Mouse (Mus musculus): Measurements from ENCODE around the gene Gm9195. TPM values are rescaled to one million over a fixed set of nuclear protein-coding genes. Genes with fewer than 3 reads are reported as not detected.

The Gm9195 gene
- total and polyA plus RNA-seq, 2 experiments from 2014 or later, result not detected

- Histone ChIP-seq H3K27ac (ENCODE audit: low read depth, low read length) (no peak overlapping the region), H3K9me3 (ENCODE audit: low read length) (no peaks in the 10 kb centered on the region), H3K27me3 (ENCODE audit: insufficient read depth, low read length) (no peaks in the 10 kb centered on the region), H3K9ac (no peak overlapping the region), H3K4me1 (ENCODE audit: insufficient read depth) (no peaks in the 10 kb centered on the region), H3K4me2 (ENCODE audit: low read depth) (no peak overlapping the region), H3K4me3 (ENCODE audit: low read depth, low read length) (no peak overlapping the region), H3K36me3 (ENCODE audit: insufficient read depth) (no peaks in the 10 kb centered on the region)
- TF ChIP-seq CTCF (IDR thresholded peaks at IDR 0.05; ENCODE audit: low read depth), result no peak
- DNase-seq (no peak), ATAC-seq (no peak)
- 86% methylated on average over 11 of the region's 11 CpGs for WGBS
These were observed 48.7 kb downstream of the Gm9195 start for GRCm38 (mm10) chr14:72442936-72443335.

- Histone ChIP-seq H3K4me3 (ENCODE audit: low read depth, low read length) (no peak overlapping the region), H3K36me3 (ENCODE audit: insufficient read depth) (no peaks in the 10 kb centered on the region), H3K4me2 (ENCODE audit: low read depth) (no peak overlapping the region), H3K27ac (ENCODE audit: low read depth, low read length) (no peak overlapping the region), H3K9ac (no peak overlapping the region), H3K27me3 (ENCODE audit: insufficient read depth, low read length) (no peaks in the 10 kb centered on the region), H3K4me1 (ENCODE audit: insufficient read depth) (no peaks in the 10 kb centered on the region), H3K9me3 (ENCODE audit: low read length) (no peaks in the 10 kb centered on the region)
- WGBS, result 93% methylated on average over 7 of the region's 7 CpGs
- no peak for DNase-seq
- TF ChIP-seq CTCF (IDR thresholded peaks at IDR 0.05; ENCODE audit: low read depth), result no peak
- no peak for ATAC-seq
These were observed 50.7 kb downstream of the Gm9195 start for GRCm38 (mm10) chr14:72440929-72441328.

GRCm38 (mm10) chr14:72440436-72440835 lies 51.2 kb downstream of the Gm9195 start:
- H3K9ac ChIP-seq, result no peak overlapping the region
- H3K27me3 ChIP-seq (ENCODE audit: insufficient read depth, low read length), result no peaks in the 10 kb centered on the region
- H3K9me3 ChIP-seq (ENCODE audit: low read length), result no peaks in the 10 kb centered on the region
- TF ChIP-seq CTCF (IDR thresholded peaks at IDR 0.05; ENCODE audit: low read depth), result no peak
- no peak overlapping the region for H3K4me3 ChIP-seq (ENCODE audit: low read depth, low read length)
- no peak for DNase-seq
- H3K27ac ChIP-seq (ENCODE audit: low read depth, low read length), result no peak overlapping the region
- no peaks in the 10 kb centered on the region for H3K36me3 ChIP-seq (ENCODE audit: insufficient read depth)
- 84% methylated on average over 6 of the region's 6 CpGs for WGBS
- no peak overlapping the region for H3K4me2 ChIP-seq (ENCODE audit: low read depth)
- H3K4me1 ChIP-seq (ENCODE audit: insufficient read depth), result no peaks in the 10 kb centered on the region
- ATAC-seq, result no peak

GRCm38 (mm10) chr14:72438976-72439375 lies 52.7 kb downstream of the Gm9195 start:
- TF ChIP-seq CTCF (IDR thresholded peaks at IDR 0.05; ENCODE audit: low read depth), result no peak
- no peak for DNase-seq
- ATAC-seq, result no peak
- no peak overlapping the region for H3K4me3 ChIP-seq (ENCODE audit: low read depth, low read length)
- no peaks in the 10 kb centered on the region for H3K4me1 ChIP-seq (ENCODE audit: insufficient read depth)
- no peaks in the 10 kb centered on the region for H3K36me3 ChIP-seq (ENCODE audit: insufficient read depth)
- WGBS, result 70% methylated on average over 1 of the region's 1 CpGs
- no peak overlapping the region for H3K27ac ChIP-seq (ENCODE audit: low read depth, low read length)
- no peak overlapping the region for H3K9ac ChIP-seq
- H3K27me3 ChIP-seq (ENCODE audit: insufficient read depth, low read length), result no peaks in the 10 kb centered on the region
- H3K9me3 ChIP-seq (ENCODE audit: low read length), result no peaks in the 10 kb centered on the region
- H3K4me2 ChIP-seq (ENCODE audit: low read depth), result no peak overlapping the region

GRCm38 (mm10) chr14:72389696-72390095 lies 101.9 kb downstream of the Gm9195 start:
- Histone ChIP-seq H3K4me3 (ENCODE audit: low read depth, low read length) (no peak overlapping the region), H3K4me2 (ENCODE audit: low read depth) (no peak overlapping the region), H3K4me1 (ENCODE audit: insufficient read depth) (no peaks in the 10 kb centered on the region), H3K27ac (ENCODE audit: low read depth, low read length) (no peak overlapping the region), H3K36me3 (ENCODE audit: insufficient read depth) (no peaks in the 10 kb centered on the region), H3K27me3 (ENCODE audit: insufficient read depth, low read length) (no peaks in the 10 kb centered on the region), H3K9me3 (ENCODE audit: low read length) (no peaks in the 10 kb centered on the region), H3K9ac (no peak overlapping the region)
- DNase-seq, result peak; percentile 50
- 27% methylated on average over 1 of the region's 1 CpGs for WGBS
- TF ChIP-seq CTCF (IDR thresholded peaks at IDR 0.05; ENCODE audit: low read depth), result no peak
- ATAC-seq, result peak; percentile 69

- Histone ChIP-seq H3K4me1 (ENCODE audit: insufficient read depth) (no peaks in the 10 kb centered on the region), H3K27ac (ENCODE audit: low read depth, low read length) (no peak overlapping the region), H3K9me3 (ENCODE audit: low read length) (no peaks in the 10 kb centered on the region), H3K27me3 (ENCODE audit: insufficient read depth, low read length) (no peaks in the 10 kb centered on the region), H3K4me2 (ENCODE audit: low read depth) (no peak overlapping the region), H3K9ac (no peak overlapping the region), H3K4me3 (ENCODE audit: low read depth, low read length) (no peak overlapping the region), H3K36me3 (ENCODE audit: insufficient read depth) (no peaks in the 10 kb centered on the region)
- DNase-seq (no peak), ATAC-seq (no peak)
- TF ChIP-seq CTCF (IDR thresholded peaks at IDR 0.05; ENCODE audit: low read depth), result no peak
- 84% methylated on average over 4 of the region's 4 CpGs for WGBS
These were observed 102.3 kb downstream of the Gm9195 start for GRCm38 (mm10) chr14:72389288-72389687.

GRCm38 (mm10) chr14:72377224-72377623 lies 114.4 kb downstream of the Gm9195 start:
- peak; percentile 66 for DNase-seq
- Histone ChIP-seq H3K4me2 (ENCODE audit: low read depth) (no peak overlapping the region), H3K27ac (ENCODE audit: low read depth, low read length) (no peak overlapping the region), H3K9ac (no peak overlapping the region), H3K9me3 (ENCODE audit: low read length) (no peaks in the 10 kb centered on the region), H3K4me1 (ENCODE audit: insufficient read depth) (no peaks in the 10 kb centered on the region), H3K4me3 (ENCODE audit: low read depth, low read length) (no peak overlapping the region), H3K36me3 (ENCODE audit: insufficient read depth) (no peaks in the 10 kb centered on the region), H3K27me3 (ENCODE audit: insufficient read depth, low read length) (no peaks in the 10 kb centered on the region)
- no peak for ATAC-seq
- peak; percentile 76 for TF ChIP-seq CTCF (IDR thresholded peaks at IDR 0.05; ENCODE audit: low read depth)
- WGBS, result 4% methylated on average over 2 of the region's 2 CpGs

Other genes starting within 250 kb of the Gm9195 start
- 37.5 and 55.8 TPM in 2 replicates for gene Fndc3a, start 218.2 kb upstream of the Gm9195 start, total RNA-seq (2014; rRNA removed)
- gene Fndc3a, start 218.2 kb upstream of the Gm9195 start, polyA plus RNA-seq (2015; fragmentation: Nextera tagmentation; extraction: Ambion mirVana), result 21.0 and 38.4 TPM in 2 replicates